Mouse (Mus musculus) central nervous system, embryonic 18 days (tissue): Measurements from ENCODE around the gene Vsig10l. TPM values are rescaled to one million over a fixed set of nuclear protein-coding genes. Genes with fewer than 3 reads are reported as not detected.

Experiments
- polyA plus RNA-seq: library from polyadenylated mRNA; depleted of rRNA; stranded (reverse); fragments of >200 nt; gene quantifications from 2 replicates; pipeline ENCODE4 v1.2.3, GENCODE M21; 2012; rRNA removed

Gene Vsig10l
- polyA plus RNA-seq: 7.7 and 9.7 TPM in 2 replicates

DNA sequence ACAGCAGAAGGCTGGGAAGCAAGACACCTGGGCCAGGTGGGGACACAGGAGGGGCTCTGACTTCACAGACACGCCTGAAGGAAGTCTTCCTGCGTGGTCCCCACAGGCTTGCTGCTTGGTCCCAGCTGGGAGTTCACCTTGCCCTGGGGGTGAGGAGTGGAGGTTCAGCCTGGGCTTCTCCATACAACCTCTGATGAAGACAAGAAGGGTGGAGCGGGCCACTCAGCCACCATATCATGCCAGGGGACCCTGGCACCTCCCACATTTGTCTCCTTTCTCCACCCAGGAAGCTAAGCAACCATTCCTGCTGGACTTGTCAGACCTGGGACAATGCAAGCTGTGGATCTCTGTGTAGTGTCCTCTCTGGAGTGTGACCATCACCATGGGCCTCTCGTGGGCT is at the start of gene Vsig10l:
Gene Vsig10l (plus strand): TSS at position 301 of the 400 bp plus-strand sequence.

GRCm38 (mm10) chr7:43427406-43427805 is 35.5 kb upstream of the Vsig10l start, which contains the start of gene Lim2:
Gene Lim2 (plus strand): TSS chr7:43427670.

GRCm38 (mm10) chr7:43436341-43437255 is 26.4 kb upstream of the Vsig10l start, which contains the start of gene Nkg7:
Gene Nkg7 (plus strand): TSS chr7:43437073.

DNA sequence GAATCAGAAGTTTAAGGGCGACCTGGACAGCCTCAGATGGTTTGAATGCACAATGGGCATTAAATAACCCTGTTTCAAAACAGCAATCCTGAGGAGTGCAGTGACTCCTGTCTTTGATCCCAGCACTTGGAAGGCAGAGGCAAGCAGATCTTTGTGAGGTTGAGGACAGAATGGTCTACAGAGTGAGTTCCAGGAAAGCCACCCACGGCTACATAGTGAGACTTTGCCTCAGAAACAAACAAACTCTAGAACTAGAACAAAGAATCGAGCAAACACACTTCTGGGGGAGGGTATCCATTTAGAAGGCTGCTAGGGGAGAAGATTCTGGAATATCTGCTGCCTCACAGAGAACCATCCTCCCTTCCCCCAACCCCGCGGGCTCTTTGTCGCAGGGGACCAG is 22.5 kb upstream of the Vsig10l start, which contains the start of gene Cldnd2:
Gene Cldnd2 (plus strand): TSS at position 301 of the 400 bp plus-strand sequence.

DNA sequence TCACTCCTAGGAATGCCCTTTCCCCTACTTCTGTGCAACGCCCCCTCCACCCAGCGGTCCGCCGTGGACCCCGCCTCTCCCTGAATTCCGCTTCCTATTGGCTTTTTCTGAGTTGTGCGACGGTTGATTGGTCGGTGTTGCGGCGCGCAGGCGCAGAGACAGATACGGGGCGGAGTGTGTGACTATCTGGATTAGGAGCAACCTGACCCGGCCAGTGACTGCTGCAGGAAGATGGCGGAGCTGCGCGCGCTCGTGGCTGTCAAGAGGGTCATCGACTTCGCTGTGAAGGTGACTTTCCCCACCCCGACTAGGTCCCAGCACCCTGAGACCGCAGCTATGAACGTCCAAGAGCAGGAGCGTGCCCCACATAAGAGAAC is 19.0 kb upstream of the Vsig10l start, which contains the start of the genes Etfb and Gm45233:
Gene Etfb (plus strand): TSS at position 167 of the 377 bp plus-strand sequence.
Gene Gm45233 (plus strand): TSS at position 212 of the 377 bp plus-strand sequence.

DNA sequence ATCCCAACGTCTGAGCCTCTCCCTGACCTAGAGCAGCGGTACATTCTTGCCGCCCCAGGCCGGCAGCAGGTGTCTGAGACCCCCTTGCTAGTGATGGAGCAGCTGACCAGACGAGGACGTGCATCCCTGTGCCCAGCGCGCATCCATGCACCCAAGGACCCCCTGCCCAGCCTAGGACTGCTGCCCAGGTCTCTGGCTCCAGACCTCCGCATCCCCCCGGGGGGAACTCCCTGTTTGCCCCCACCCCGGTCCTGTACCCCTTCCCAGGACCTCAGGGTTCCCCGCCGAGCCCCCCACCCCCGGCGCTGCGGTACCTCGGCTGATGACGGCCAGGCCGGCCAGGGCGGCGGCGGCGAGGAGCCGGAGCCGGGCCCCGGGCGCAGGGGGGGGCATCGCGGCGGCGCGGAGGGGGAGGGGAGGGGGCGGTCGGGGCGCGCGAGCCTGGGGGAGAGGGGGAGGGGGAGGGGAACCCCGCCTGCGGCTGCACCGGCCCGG is 26.7 kb downstream of the Vsig10l start, which contains the start of gene Iglon5:
Gene Iglon5 (minus strand): TSS at position 445 of the 495 bp plus-strand sequence.

Other genes with a start within 250 kb of the Vsig10l start
- gene Zfp715, start 149.9 kb upstream of the Vsig10l start, polyA plus RNA-seq: 21.3 and 23.2 TPM in 2 replicates
- gene Siglecf, start 111.8 kb upstream of the Vsig10l start, polyA plus RNA-seq: 0.08 and 0.11 TPM in 2 replicates
- 0.03 and 0.21 TPM in 2 replicates for gene Siglecg, start 54.9 kb upstream of the Vsig10l start, polyA plus RNA-seq
- gene Lim2, start 35.5 kb upstream of the Vsig10l start, polyA plus RNA-seq: not detected in 2 replicates
- 0.08 TPM in 1 of 2 replicates, not detected in the other for gene Nkg7, start 26.1 kb upstream of the Vsig10l start, polyA plus RNA-seq
- gene Cldnd2, start 22.4 kb upstream of the Vsig10l start, polyA plus RNA-seq: not detected in 2 replicates
- 67.2 and 78.6 TPM in 2 replicates for gene Etfb, start 19.1 kb upstream of the Vsig10l start, polyA plus RNA-seq
- 1.2 and 1.4 TPM in 2 replicates for gene Gm45233, start 19.0 kb upstream of the Vsig10l start, polyA plus RNA-seq
- 67.3 and 80.8 TPM in 2 replicates for gene Iglon5, start 26.9 kb downstream of the Vsig10l start, polyA plus RNA-seq
- gene 4931406B18Rik, start 42.8 kb downstream of the Vsig10l start, polyA plus RNA-seq: not detected in 2 replicates
- 0.93 and 1.6 TPM in 2 replicates for gene Cd33, start 81.3 kb downstream of the Vsig10l start, polyA plus RNA-seq
- gene Zfp658, start 99.1 kb downstream of the Vsig10l start, polyA plus RNA-seq: 13.1 and 13.3 TPM in 2 replicates
- 8.7 and 9.2 TPM in 2 replicates for gene Zfp719, start 116.5 kb downstream of the Vsig10l start, polyA plus RNA-seq
- gene Zfp819, start 144.0 kb downstream of the Vsig10l start, polyA plus RNA-seq: 0.27 and 0.33 TPM in 2 replicates
- gene Ceacam18, start 171.6 kb downstream of the Vsig10l start, polyA plus RNA-seq: 0.03 and 0.08 TPM in 2 replicates
- 0.16 and 0.19 TPM in 2 replicates for gene Siglece, start 197.0 kb downstream of the Vsig10l start, polyA plus RNA-seq
- gene Ctu1, start 208.9 kb downstream of the Vsig10l start, polyA plus RNA-seq: 26.2 and 27.5 TPM in 2 replicates
- 0.08 TPM in 1 of 2 replicates, not detected in the other for gene Klk14, start 227.3 kb downstream of the Vsig10l start, polyA plus RNA-seq
- gene Klk13, start 249.4 kb downstream of the Vsig10l start, polyA plus RNA-seq: 0.07 and 0.16 TPM in 2 replicates